Mouse (Mus musculus) CH12.LX (cell line): ENCODE results near the gene Nat8f6. TPM values are rescaled to one million over a fixed set of nuclear protein-coding genes. Genes with fewer than 3 reads are reported as not detected.
A peak's percentile ranks its signal among the peaks of the same experiment; 100 is the strongest.
"Not testable (repeated sequence)": the region's sequence is repeated elsewhere in the genome, so short reads cannot be mapped to it uniquely, and the experiment has no call there.

Experiments
- DNase-seq: peaks from one replicate; pipeline ENCODE4 v3.0.0-alpha.2; 2013; ENCODE audit errors: extremely low read depth
- H3K27ac ChIP-seq: 2 replicates; pipeline ENCODE4 v1.5.1; 2012; ENCODE audit warnings: low read depth, mild to moderate bottlenecking, control low read depth, moderate library complexity; ENCODE audit not compliant: insufficient read depth
- H3K27me3 ChIP-seq: replicated peaks from 2 replicates; pipeline ENCODE3; 2012; ENCODE audit warnings: inconsistent platforms
- H3K36me3 ChIP-seq, 2 experiments: replicated peaks in 1 of 2; 2 replicates each; pipeline versions ENCODE3 to v1.6.1; 2012; ENCODE audit warnings: inconsistent platforms in 1 of 2, low read length in 1 of 2, mild to moderate bottlenecking in 1 of 2, mixed read lengths in 1 of 2, moderate library complexity in 1 of 2; ENCODE audit not compliant: control insufficient read depth in 1 of 2, insufficient read depth in 1 of 2
- H3K4me1 ChIP-seq, 2 experiments: 2 replicates each; pipeline ENCODE4 v1.6.1; 2012; ENCODE audit warnings: inconsistent platforms in 1 of 2, moderate library complexity in 1 of 2; ENCODE audit not compliant: insufficient read depth in 2 of 2, control insufficient read depth in 1 of 2
- H3K4me2 ChIP-seq: 2 replicates; pipeline ENCODE4 v1.6.1; 2012; ENCODE audit warnings: low read depth, mild to moderate bottlenecking, control low read depth; ENCODE audit not compliant: poor library complexity, insufficient read depth, severe bottlenecking
- H3K4me3 ChIP-seq, 3 experiments: fragments of 150-350 bp in 1 of 3; sonication (generic) in 1 of 3; replicated peaks in 1 of 3; 2 replicates each; pipeline versions ENCODE3 to v1.5.1; 2011 to 2012; ENCODE audit warnings: low read depth in 2 of 3, low read length in 2 of 3, mild to moderate bottlenecking in 2 of 3, moderate library complexity in 2 of 3, control low read depth in 1 of 3, improper control_type of control experiment in 1 of 3, inconsistent platforms in 1 of 3, mixed read lengths in 1 of 3; ENCODE audit not compliant: poor library complexity in 1 of 3
- H3K79me2 ChIP-seq: replicated peaks from 2 replicates; pipeline ENCODE4 v1.6.1; 2012; ENCODE audit warnings: mild to moderate bottlenecking, moderate library complexity; ENCODE audit not compliant: control insufficient read depth, poor library complexity, insufficient read depth, severe bottlenecking; ENCODE audit errors: extremely low read depth
- H3K9ac ChIP-seq: 2 replicates; pipeline ENCODE4 v1.6.1; 2012; ENCODE audit warnings: low read depth, mild to moderate bottlenecking, control low read depth, moderate library complexity; ENCODE audit not compliant: insufficient read depth
- H3K9me3 ChIP-seq: replicated peaks from 2 replicates; pipeline ENCODE3; 2012; ENCODE audit warnings: low read length, inconsistent platforms, mixed read lengths
- CTCF ChIP-seq, 2 experiments: IDR thresholded peaks in 1 of 2; conservative IDR thresholded peaks in 1 of 2; 2 replicates each; pipeline ENCODE4 v1.5.1; 2011 to 2012; ENCODE audit warnings: low read depth in 2 of 2, low read length in 2 of 2, improper control_type of control experiment in 1 of 2, inconsistent platforms in 1 of 2, mild to moderate bottlenecking in 1 of 2, moderate library complexity in 1 of 2
- dilution Hi-C: fragments of 300-500 bp; cut with MboI; formaldehyde crosslinking; loops from 2 replicates; pipeline ENCODE4 v1.14.3; 2020; ENCODE audit warnings: low sequenced_read_pairs; ENCODE audit not compliant: extremely low pct_unique_long_range_greater_than_20kb, extremely low pct_ligation_motif_present
- in situ Hi-C: fragments of 300-500 bp; cut with MboI; formaldehyde crosslinking; loops from 3 replicates; pipeline ENCODE4 v1.14.3; 2019; ENCODE audit warnings: low sequenced_read_pairs, low pct_ligation_motif_present, low pct_unique_long_range_greater_than_20kb, mixed read lengths
- polyA plus RNA-seq: library from polyadenylated mRNA; unstranded; fragments of >175 nt; gene quantifications from 2 replicates; pipeline ENCODE4 v1.2.1, GENCODE M21; 2012; ENCODE audit warnings: low read depth; ENCODE audit not compliant: insufficient read length
- total RNA-seq, 2 experiments: library from RNA; depleted of rRNA; stranded (reverse); fragments of 300-350 nt in 1 of 2; fragments of >200 nt in 1 of 2; gene quantifications; 2 replicates each; pipeline ENCODE4 v1.2.3; 2012 to 2014

Nat8f6 gene
- total and polyA plus RNA-seq, 3 experiments, result not detected

DNA sequence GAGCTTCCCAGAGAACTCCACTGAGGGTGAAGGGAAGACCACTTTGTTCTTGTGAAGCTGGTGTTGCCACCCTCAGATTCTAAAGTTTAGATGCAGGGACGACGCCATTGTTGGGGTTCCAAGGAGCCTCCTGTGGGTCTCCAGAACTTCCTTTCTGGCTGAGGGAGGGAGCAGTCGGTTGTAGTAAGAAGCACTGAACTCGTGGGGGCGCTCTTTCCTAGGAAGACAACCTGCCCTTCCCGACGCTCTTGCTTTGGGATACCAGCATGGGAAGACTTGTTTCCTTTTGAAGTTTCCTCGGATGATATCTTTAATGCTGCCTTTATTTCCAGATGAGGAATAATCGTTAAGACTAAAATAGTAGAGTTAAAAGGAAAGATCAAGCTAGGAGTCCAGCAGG lies 16.1 kb upstream of the Nat8f6 start:
- H3K4me2 ChIP-seq, H3K4me3 ChIP-seq, DNase-seq, H3K9me3 ChIP-seq, in situ Hi-C loops, H3K79me2 ChIP-seq, H3K9ac ChIP-seq, H3K36me3 ChIP-seq, dilution Hi-C loops, H3K27ac ChIP-seq: not testable (repeated sequence)
- TF ChIP-seq CTCF (conservative IDR thresholded peaks at IDR 0.05 in 1 of 2, IDR thresholded peaks at IDR 0.05 in 1 of 2; ENCODE audit: low read depth in 2 of 2, low read length in 2 of 2), result peak in 1 of 2 experiments; percentile 22; a peak in 1 of 4 replicates
- peaks cover 31% of the 10 kb centered on the region for H3K27me3 ChIP-seq
- H3K4me1 ChIP-seq, result peaks cover 8 to 13% of the 10 kb centered on the region in 2 experiments; a peak in 2 of 4 replicates

DNA sequence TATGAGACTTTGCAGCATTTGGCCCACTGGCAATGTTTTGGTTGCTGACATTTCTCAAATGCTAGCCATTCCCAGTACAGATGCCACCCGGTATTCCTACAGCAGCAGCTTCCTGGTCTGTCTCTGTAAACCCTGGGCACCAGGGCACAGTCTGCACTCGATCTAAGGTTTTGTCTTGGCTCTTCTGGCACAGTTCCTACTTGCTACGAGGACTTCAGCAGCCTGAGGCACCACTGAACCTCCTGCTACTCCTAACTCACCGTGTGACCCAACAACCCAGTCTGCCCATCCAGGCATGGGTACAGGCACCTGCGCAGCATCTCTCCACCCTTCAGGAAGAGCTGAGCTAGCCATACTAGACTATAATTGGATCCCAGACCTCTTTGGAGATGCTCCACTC lies 15.3 kb upstream of the Nat8f6 start:
- H3K36me3 ChIP-seq, H3K4me2 ChIP-seq, H3K9me3 ChIP-seq, H3K9ac ChIP-seq, dilution Hi-C loops, H3K27ac ChIP-seq, DNase-seq, in situ Hi-C loops, H3K79me2 ChIP-seq, H3K4me3 ChIP-seq: not testable (repeated sequence)
- peaks cover 8 to 13% of the 10 kb centered on the region in 2 experiments; a peak in 2 of 4 replicates for H3K4me1 ChIP-seq
- peaks cover 35% of the 10 kb centered on the region for H3K27me3 ChIP-seq

DNA sequence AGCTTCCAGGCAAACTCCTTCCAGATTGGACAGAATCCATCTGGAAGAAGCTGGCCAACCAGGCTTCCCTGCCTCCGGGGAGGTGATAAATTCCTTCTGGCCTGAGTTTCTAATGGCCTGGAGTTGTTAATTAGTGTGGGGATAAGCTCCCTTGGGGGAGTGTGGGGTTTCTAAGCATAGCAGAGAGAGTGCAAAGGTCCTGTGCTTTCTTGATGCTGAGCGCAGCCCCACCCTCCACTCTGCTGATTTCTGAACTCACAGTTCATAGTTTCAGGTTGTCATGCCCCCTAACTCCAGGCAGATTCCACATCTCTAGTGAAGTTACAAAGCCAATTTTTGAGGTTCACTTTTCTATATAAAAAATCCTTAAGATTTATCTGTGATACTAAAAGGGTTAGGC lies 14.3 kb upstream of the Nat8f6 start:
- H3K27ac ChIP-seq, H3K9me3 ChIP-seq, in situ Hi-C loops, H3K79me2 ChIP-seq, H3K9ac ChIP-seq, H3K4me2 ChIP-seq, DNase-seq, H3K4me3 ChIP-seq, dilution Hi-C loops, H3K36me3 ChIP-seq: not testable (repeated sequence)
- Histone ChIP-seq H3K4me1 (peaks cover 8 to 15% of the 10 kb centered on the region in 2 experiments; a peak in 2 of 4 replicates), H3K27me3 (peaks cover 42% of the 10 kb centered on the region)

DNA sequence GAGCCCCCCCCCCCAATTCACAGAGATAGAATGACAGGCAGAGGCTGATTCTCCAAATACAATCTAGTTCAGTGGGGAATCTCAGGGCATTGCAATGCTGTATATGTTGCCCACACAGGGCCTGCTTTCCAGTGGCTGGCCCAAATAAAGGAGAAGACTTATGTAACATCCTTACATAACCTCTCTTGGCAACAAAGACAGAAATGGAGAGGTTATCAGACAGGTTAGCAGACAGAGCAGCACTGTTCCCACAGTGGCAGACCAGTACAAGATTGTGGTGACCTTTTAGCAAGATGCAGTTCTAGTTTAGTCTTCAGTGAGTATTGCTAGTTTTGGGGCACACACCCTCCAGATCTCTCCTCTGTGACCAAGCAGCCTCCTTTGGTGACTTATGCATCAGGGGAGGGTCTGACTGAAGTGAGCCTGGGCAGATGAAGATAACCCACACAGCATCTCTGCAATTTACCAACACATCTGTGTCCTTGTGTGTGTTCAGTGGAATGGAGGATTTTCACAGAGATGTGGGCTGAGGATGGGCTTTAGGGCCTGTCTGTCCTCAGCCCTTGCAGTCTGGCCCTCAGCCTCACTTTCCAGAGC lies 13.8 kb upstream of the Nat8f6 start:
- H3K4me2 ChIP-seq, H3K4me3 ChIP-seq, H3K27ac ChIP-seq, H3K79me2 ChIP-seq, DNase-seq, H3K36me3 ChIP-seq, H3K9ac ChIP-seq, H3K9me3 ChIP-seq, in situ Hi-C loops, dilution Hi-C loops: not testable (repeated sequence)
- H3K4me1 ChIP-seq, result peaks cover 8 to 18% of the 10 kb centered on the region in 2 experiments; a peak in 2 of 4 replicates
- H3K27me3 ChIP-seq, result peaks cover 44% of the 10 kb centered on the region
